Mouse (Mus musculus) heart, postnatal 0 days (tissue): ENCODE measurements around the gene Gtf2ird1.
"Not testable (repeated sequence)": the region's sequence is repeated elsewhere in the genome, so short reads cannot be mapped to it uniquely, and the experiment has no call there.

Source experiments
- CTCF ChIP-seq: IDR thresholded peaks from 2 replicates; pipeline ENCODE4 v1.5.1; 2016; ENCODE audit warnings: antibody characterized with exemption, control low read depth, low read depth
- EP300 ChIP-seq: IDR thresholded peaks from 2 replicates; pipeline ENCODE4 v1.6.1; 2016; ENCODE audit warnings: antibody characterized with exemption, low read depth

DNA sequence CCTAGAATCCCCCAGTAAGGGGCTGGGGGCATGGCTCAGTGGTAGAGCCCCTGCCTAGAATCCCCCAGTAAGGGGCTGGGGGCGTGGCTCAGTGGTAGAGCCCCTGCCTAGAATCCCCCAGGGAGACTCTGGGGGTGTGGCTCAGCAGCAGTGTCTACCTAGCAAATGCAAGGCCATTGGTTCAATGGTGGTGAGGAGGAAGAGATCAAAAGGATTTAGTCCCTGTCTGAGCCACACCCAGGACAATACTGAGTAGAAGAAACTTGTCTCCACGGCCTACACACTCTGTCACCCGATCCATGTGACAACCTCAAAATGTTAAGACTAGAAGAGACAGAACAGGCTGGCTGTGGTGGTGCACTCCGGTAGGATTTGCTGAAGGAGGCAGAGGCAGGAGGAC, 9.8 kb downstream of the Gtf2ird1 start:
- TF ChIP-seq CTCF, EP300: not testable (repeated sequence)
